Comparison of ENCODE assay signal across 8 mouse cellular contexts in genomic region chr6:41761702-41762369, GRCm38 (mm10). TPM values are rescaled to one million over a fixed set of nuclear protein-coding genes. Genes with fewer than 3 reads are reported as not detected.
DNase-seq lines count a peak whose midpoint lies in the region; ATAC-seq and TF ChIP-seq lines count a peak whose summit lies in the region.
"Had no signal": no experiment of that assay in that cellular context is flagged by ENCODE, and none has a peak within 500 bp of the region (broad histone marks: within the 10 kb centered on the region; RNA-seq: fewer than 3 reads in every experiment).

No protein-coding gene starts in this region.

- no peak overlapping the region for H3K4me3 ChIP-seq in E14TG2a.4 (replicated peaks; ENCODE audit: low read length)
- no peak overlapping the region for H3K4me3 ChIP-seq in cortical plate, adult 2 months (ENCODE audit: insufficient read depth, low read length)
- H3K4me3 ChIP-seq in heart, embryonic 12.5 days: no peak overlapping the region
- H3K4me3 ChIP-seq in kidney, embryonic 16.5 days (ENCODE audit: low read length): no peak overlapping the region
- H3K4me3 ChIP-seq in liver, embryonic 11.5 days (ENCODE audit: low read depth, low read length): no peak overlapping the region
- no peak overlapping the region for H3K4me3 ChIP-seq in neural tube, embryonic 12.5 days
- H3K4me3 ChIP-seq: heart, embryonic 15.5 days had no signal

- H3K9ac ChIP-seq in heart, embryonic 12.5 days: no peak overlapping the region
- no peak overlapping the region for H3K9ac ChIP-seq in kidney, embryonic 16.5 days (replicated peaks; ENCODE audit: low read length)
- no peak overlapping the region for H3K9ac ChIP-seq in liver, embryonic 11.5 days (ENCODE audit: low read depth, low read length)
- no peak overlapping the region for H3K9ac ChIP-seq in neural tube, embryonic 12.5 days
- H3K9ac ChIP-seq: heart, embryonic 15.5 days had no signal

- no peaks in the 10 kb centered on the region for H3K9me3 ChIP-seq in E14TG2a.4 (ENCODE audit: low read length)
- no peaks in the 10 kb centered on the region for H3K9me3 ChIP-seq in heart, embryonic 12.5 days (replicated peaks)
- H3K9me3 ChIP-seq in kidney, embryonic 16.5 days (ENCODE audit: low read length): no peaks in the 10 kb centered on the region
- H3K9me3 ChIP-seq in liver, embryonic 11.5 days (ENCODE audit: control insufficient read depth, low read length): no peaks in the 10 kb centered on the region
- no peaks in the 10 kb centered on the region for H3K9me3 ChIP-seq in neural tube, embryonic 12.5 days
- H3K9me3 ChIP-seq: heart, embryonic 15.5 days had no signal

- no peaks in the 10 kb centered on the region for H3K27me3 ChIP-seq in E14TG2a.4 (ENCODE audit: insufficient read depth, low read length)
- H3K27me3 ChIP-seq in heart, embryonic 12.5 days (replicated peaks): no peaks in the 10 kb centered on the region
- no peaks in the 10 kb centered on the region for H3K27me3 ChIP-seq in kidney, embryonic 16.5 days (ENCODE audit: insufficient read depth, low read length)
- no peaks in the 10 kb centered on the region for H3K27me3 ChIP-seq in liver, embryonic 11.5 days (replicated peaks; ENCODE audit: control insufficient read depth, insufficient read depth, low read length)
- no peaks in the 10 kb centered on the region for H3K27me3 ChIP-seq in neural tube, embryonic 12.5 days (replicated peaks)
- H3K27me3 ChIP-seq: heart, embryonic 15.5 days had no signal

- peak; percentile 87 for TF ChIP-seq CTCF in E14TG2a.4 (conservative IDR thresholded peaks at IDR 0.05; ENCODE audit: low read length)
- TF ChIP-seq CTCF in cortical plate, adult 2 months (IDR thresholded peaks at IDR 0.05; ENCODE audit: extremely low read depth, insufficient read depth, low read length): peak; percentile 96

- H3K4me1 ChIP-seq in E14TG2a.4 (replicated peaks; ENCODE audit: low read depth, low read length): no peaks in the 10 kb centered on the region
- H3K4me1 ChIP-seq in cortical plate, adult 2 months (ENCODE audit: control insufficient read depth, insufficient read depth, low read length): peaks cover 3% of the 10 kb centered on the region; the same call in 1 of the 2 replicates
- H3K4me1 ChIP-seq in heart, embryonic 12.5 days (replicated peaks): no peaks in the 10 kb centered on the region
- H3K4me1 ChIP-seq in kidney, embryonic 16.5 days (ENCODE audit: insufficient read depth, low read length): no peaks in the 10 kb centered on the region
- no peaks in the 10 kb centered on the region for H3K4me1 ChIP-seq in liver, embryonic 11.5 days (replicated peaks; ENCODE audit: control insufficient read depth, insufficient read depth, low read length)
- no peaks in the 10 kb centered on the region for H3K4me1 ChIP-seq in neural tube, embryonic 12.5 days
- H3K4me1 ChIP-seq: heart, embryonic 15.5 days had no signal

- H3K27ac ChIP-seq in cortical plate, adult 2 months (ENCODE audit: insufficient read depth, low read length): no peak overlapping the region
- H3K27ac ChIP-seq in heart, embryonic 12.5 days (ENCODE audit: poor library complexity, severe bottlenecking): no peak overlapping the region
- no peak overlapping the region for H3K27ac ChIP-seq in kidney, embryonic 16.5 days (ENCODE audit: low read length)
- H3K27ac ChIP-seq in liver, embryonic 11.5 days (ENCODE audit: low read depth, low read length): no peak overlapping the region
- H3K27ac ChIP-seq in neural tube, embryonic 12.5 days: no peak overlapping the region
- H3K27ac ChIP-seq: heart, embryonic 15.5 days had no signal

- ATAC-seq in heart, embryonic 12.5 days (ENCODE audit: insufficient number of reproducible peaks, low FRiP score): peak; percentile 22; the same call in 1 of the 2 replicates
- ATAC-seq in kidney, embryonic 16.5 days (ENCODE audit: low FRiP score, low TSS enrichment): peak; percentile 81; the same call in 1 of the 2 replicates
- peak; percentile 84 for ATAC-seq in liver, embryonic 11.5 days (replicated peaks; ENCODE audit: low FRiP score)
- peak; percentile 89 for ATAC-seq in neural tube, embryonic 12.5 days (ENCODE audit: low FRiP score, low read depth)

- TF ChIP-seq POLR2A in cortical plate, adult 2 months (IDR thresholded peaks at IDR 0.05; ENCODE audit: extremely low read depth, insufficient read depth, low read length): no peak

- H3K4me2 ChIP-seq in heart, embryonic 12.5 days: no peak overlapping the region
- H3K4me2 ChIP-seq in kidney, embryonic 16.5 days (replicated peaks; ENCODE audit: low read depth, low read length): no peak overlapping the region
- no peak overlapping the region for H3K4me2 ChIP-seq in liver, embryonic 11.5 days
- H3K4me2 ChIP-seq in neural tube, embryonic 12.5 days (replicated peaks): no peak overlapping the region
- H3K4me2 ChIP-seq: heart, embryonic 15.5 days had no signal

- 7% methylated on average over 1 of the region's 1 CpGs for WGBS in heart, embryonic 12.5 days
- 11% methylated on average over 1 of the region's 1 CpGs for WGBS in kidney, embryonic 16.5 days
- WGBS in liver, embryonic 11.5 days: 6% methylated on average over 1 of the region's 1 CpGs
- WGBS in neural tube, embryonic 12.5 days: 11% methylated on average over 1 of the region's 1 CpGs

- peak; percentile 90 for DNase-seq in adipocyte (ENCODE audit: low spot score)
- DNase-seq in liver, embryonic 11.5 days (ENCODE audit: low spot score): no peak

- H3K36me3 ChIP-seq in E14TG2a.4 (ENCODE audit: insufficient read depth, low read length): no peaks in the 10 kb centered on the region
- no peaks in the 10 kb centered on the region for H3K36me3 ChIP-seq in heart, embryonic 12.5 days
- H3K36me3 ChIP-seq in kidney, embryonic 16.5 days (ENCODE audit: insufficient read depth, low read length): no peaks in the 10 kb centered on the region
- no peaks in the 10 kb centered on the region for H3K36me3 ChIP-seq in liver, embryonic 11.5 days (ENCODE audit: control insufficient read depth, insufficient read depth, low read length)
- no peaks in the 10 kb centered on the region for H3K36me3 ChIP-seq in neural tube, embryonic 12.5 days
- H3K36me3 ChIP-seq: heart, embryonic 15.5 days had no signal

RNA-seq across cellular contexts. Expression of gene Olfr459, which starts 13.1 kb away (rescaled TPM):
- not detected in 2 replicates for polyA plus RNA-seq in cortical plate, adult 2 months (2012; rRNA removed)
- not detected in 2 replicates for polyA plus RNA-seq in heart, embryonic 12.5 days (2016; fragmentation: Nextera tagmentation; extraction: Ambion mirVana)
- not detected in 2 replicates for polyA plus RNA-seq in kidney, embryonic 16.5 days (2015; fragmentation: Nextera tagmentation; extraction: Ambion mirVana)
- not detected in 2 replicates for polyA plus RNA-seq in liver, embryonic 11.5 days (2014; fragmentation: Nextera tagmentation; extraction: Ambion mirVana)
- not detected in 2 replicates for polyA plus RNA-seq in neural tube, embryonic 12.5 days (2016; fragmentation: Nextera tagmentation; extraction: Ambion mirVana)
- polyA plus RNA-seq: heart, embryonic 15.5 days had no signal

RNA-seq across cellular contexts. Expression of gene Kel, which starts 57.7 kb away (rescaled TPM):
- polyA plus RNA-seq in cortical plate, adult 2 months (2012; rRNA removed): not detected in 2 replicates
- 34.0 and 40.5 TPM in 2 replicates for polyA plus RNA-seq in heart, embryonic 12.5 days (2016; fragmentation: Nextera tagmentation; extraction: Ambion mirVana)
- polyA plus RNA-seq in kidney, embryonic 16.5 days (2015; fragmentation: Nextera tagmentation; extraction: Ambion mirVana): 2.3 and 3.8 TPM in 2 replicates
- 150 and 153 TPM in 2 replicates for polyA plus RNA-seq in liver, embryonic 11.5 days (2014; fragmentation: Nextera tagmentation; extraction: Ambion mirVana)
- polyA plus RNA-seq in neural tube, embryonic 12.5 days (2016; fragmentation: Nextera tagmentation; extraction: Ambion mirVana): 6.5 and 7.6 TPM in 2 replicates

Comparison
In these comparisons a context has a peak if more than half of its experiments do, and no peak if none do; other contexts are left out.
1. ATAC-seq: peak in every context shown above with its lines; median percentile 89 in neural tube, embryonic 12.5 days; 84 in liver, embryonic 11.5 days; 81 in kidney, embryonic 16.5 days; 22 in heart, embryonic 12.5 days.